Mouse (Mus musculus) adipocyte (in vitro differentiated cells): Measurements from ENCODE around the gene Gm10065.

ENCODE experiments used
- DNase-seq: peaks from one replicate; pipeline ENCODE4 v3.0.0-alpha.2; 2016; ENCODE audit warnings: low spot score

Gm10065 gene

GRCm38 (mm10) chr13:21435476-21435875, 43.8 kb downstream of the Gm10065 start:
- no peak for DNase-seq
